Mouse (Mus musculus): Measurements from ENCODE around the gene Esrrg. TPM values are rescaled to one million over a fixed set of nuclear protein-coding genes. Genes with fewer than 3 reads are reported as not detected.

Gene Esrrg
- polyA plus RNA-seq, 1 experiment from 2014 or later: 51.4 TPM

- 82% methylated on average over 6 of the region's 6 CpGs for WGBS
These were observed 278.7 kb downstream of the Esrrg start for GRCm38 (mm10) chr1:187887270-187887669.

DNA sequence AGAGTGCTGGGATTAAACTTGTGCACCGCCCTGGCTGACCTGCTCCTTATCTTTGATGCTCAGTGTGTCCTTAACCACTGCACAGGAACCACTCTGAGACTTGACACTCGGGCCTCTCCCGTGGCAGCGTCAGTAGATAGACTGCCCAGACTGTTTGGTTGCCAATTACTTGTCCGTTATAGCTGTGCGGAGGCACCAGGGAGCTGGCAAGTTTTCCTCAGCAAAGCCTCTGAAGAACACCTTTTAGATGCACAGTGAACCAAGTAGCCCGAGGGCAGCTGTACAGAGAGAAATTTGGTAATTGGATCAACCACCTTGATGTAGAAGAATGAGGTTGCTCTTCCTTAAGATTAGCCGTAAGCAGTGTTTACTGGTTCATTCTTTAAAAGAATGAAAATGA lies 279.6 kb downstream of the Esrrg start:
- no peak overlapping the region for H3K27ac ChIP-seq (ENCODE audit: low read depth, low read length)
- H3K9ac ChIP-seq (replicated peaks; ENCODE audit: low read depth, low read length): no peak overlapping the region
- ATAC-seq (ENCODE audit: low read depth): no peak
- no peak overlapping the region for H3K4me3 ChIP-seq (ENCODE audit: low read depth, low read length)
- WGBS: 83% methylated on average over 8 of the region's 8 CpGs
- H3K36me3 ChIP-seq (ENCODE audit: control insufficient read depth, insufficient read depth, low read length): no peaks in the 10 kb centered on the region
- no peaks in the 10 kb centered on the region for H3K4me1 ChIP-seq (ENCODE audit: control insufficient read depth, insufficient read depth, low read length)
- H3K9me3 ChIP-seq (ENCODE audit: control insufficient read depth, low read length): no peaks in the 10 kb centered on the region
- H3K27me3 ChIP-seq (ENCODE audit: control insufficient read depth, insufficient read depth, low read length): no peaks in the 10 kb centered on the region
- H3K4me2 ChIP-seq (ENCODE audit: low read depth, low read length): no peak overlapping the region

More at GRCm38 (mm10) chr1:187887270-187887669, 278.7 kb downstream of the Esrrg start:
- H3K9ac ChIP-seq (replicated peaks; ENCODE audit: low read depth, low read length): no peak overlapping the region
- H3K4me1 ChIP-seq (ENCODE audit: control insufficient read depth, insufficient read depth, low read length): no peaks in the 10 kb centered on the region
- H3K9me3 ChIP-seq (ENCODE audit: control insufficient read depth, low read length): no peaks in the 10 kb centered on the region
- H3K4me2 ChIP-seq (ENCODE audit: low read depth, low read length): no peak overlapping the region
- no peaks in the 10 kb centered on the region for H3K36me3 ChIP-seq (ENCODE audit: control insufficient read depth, insufficient read depth, low read length)
- no peak overlapping the region for H3K4me3 ChIP-seq (ENCODE audit: low read depth, low read length)
- H3K27me3 ChIP-seq (ENCODE audit: control insufficient read depth, insufficient read depth, low read length): no peaks in the 10 kb centered on the region
- no peak overlapping the region for H3K27ac ChIP-seq (ENCODE audit: low read depth, low read length)
- no peak for ATAC-seq (ENCODE audit: low read depth)

- ATAC-seq (ENCODE audit: low read depth): no peak
- Histone ChIP-seq H3K9ac (replicated peaks; ENCODE audit: low read depth, low read length) (no peak overlapping the region), H3K27me3 (ENCODE audit: control insufficient read depth, insufficient read depth, low read length) (no peaks in the 10 kb centered on the region), H3K27ac (ENCODE audit: low read depth, low read length) (no peak overlapping the region), H3K9me3 (ENCODE audit: control insufficient read depth, low read length) (no peaks in the 10 kb centered on the region), H3K4me2 (ENCODE audit: low read depth, low read length) (no peak overlapping the region), H3K36me3 (ENCODE audit: control insufficient read depth, insufficient read depth, low read length) (no peaks in the 10 kb centered on the region), H3K4me3 (ENCODE audit: low read depth, low read length) (no peak overlapping the region), H3K4me1 (ENCODE audit: control insufficient read depth, insufficient read depth, low read length) (no peaks in the 10 kb centered on the region)
- WGBS: 88% methylated on average over 4 of the region's 4 CpGs
These were observed 280.5 kb downstream of the Esrrg start for GRCm38 (mm10) chr1:187889096-187889495.

GRCm38 (mm10) chr1:187891262-187891661 lies 282.7 kb downstream of the Esrrg start:
- Histone ChIP-seq H3K4me3 (ENCODE audit: low read depth, low read length) (no peak overlapping the region), H3K27me3 (ENCODE audit: control insufficient read depth, insufficient read depth, low read length) (no peaks in the 10 kb centered on the region), H3K4me2 (ENCODE audit: low read depth, low read length) (no peak overlapping the region), H3K9ac (replicated peaks; ENCODE audit: low read depth, low read length) (no peak overlapping the region), H3K36me3 (ENCODE audit: control insufficient read depth, insufficient read depth, low read length) (no peaks in the 10 kb centered on the region), H3K27ac (ENCODE audit: low read depth, low read length) (no peak overlapping the region), H3K4me1 (ENCODE audit: control insufficient read depth, insufficient read depth, low read length) (no peaks in the 10 kb centered on the region), H3K9me3 (ENCODE audit: control insufficient read depth, low read length) (no peaks in the 10 kb centered on the region)
- ATAC-seq (ENCODE audit: low read depth): no peak
- WGBS: 87% methylated on average over 9 of the region's 9 CpGs

DNA sequence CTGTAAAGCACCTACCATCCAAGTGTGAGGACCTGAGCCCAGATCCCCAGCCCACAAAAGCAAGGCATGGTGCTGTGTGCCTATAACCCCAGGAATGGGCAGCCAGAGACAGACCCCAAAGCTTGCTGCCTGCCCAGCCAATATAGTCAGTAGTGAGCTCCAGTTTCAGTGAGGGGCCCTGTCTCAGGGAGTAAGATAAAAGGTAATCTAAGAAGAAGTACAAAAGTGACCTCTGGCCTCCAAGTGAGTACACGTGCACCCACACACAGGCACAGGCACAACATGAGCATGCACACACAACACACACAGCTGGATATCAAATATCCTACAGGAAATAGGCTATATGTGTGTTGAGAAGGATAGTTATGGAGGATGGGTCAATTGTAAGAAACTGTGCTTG lies 286.9 kb downstream of the Esrrg start:
- Histone ChIP-seq H3K9ac (replicated peaks; ENCODE audit: low read depth, low read length) (no peak overlapping the region), H3K4me1 (ENCODE audit: control insufficient read depth, insufficient read depth, low read length) (no peaks in the 10 kb centered on the region), H3K4me2 (ENCODE audit: low read depth, low read length) (no peak overlapping the region), H3K4me3 (ENCODE audit: low read depth, low read length) (no peak overlapping the region), H3K27me3 (ENCODE audit: control insufficient read depth, insufficient read depth, low read length) (no peaks in the 10 kb centered on the region), H3K9me3 (ENCODE audit: control insufficient read depth, low read length) (no peaks in the 10 kb centered on the region), H3K36me3 (ENCODE audit: control insufficient read depth, insufficient read depth, low read length) (no peaks in the 10 kb centered on the region), H3K27ac (ENCODE audit: low read depth, low read length) (no peak overlapping the region)
- ATAC-seq (ENCODE audit: low read depth): no peak
- WGBS: 68% methylated on average over 1 of the region's 1 CpGs

GRCm38 (mm10) chr1:187896291-187896690 lies 287.7 kb downstream of the Esrrg start:
- Histone ChIP-seq H3K9me3 (ENCODE audit: control insufficient read depth, low read length) (no peaks in the 10 kb centered on the region), H3K27ac (ENCODE audit: low read depth, low read length) (no peak overlapping the region), H3K4me1 (ENCODE audit: control insufficient read depth, insufficient read depth, low read length) (no peaks in the 10 kb centered on the region), H3K9ac (replicated peaks; ENCODE audit: low read depth, low read length) (no peak overlapping the region), H3K4me3 (ENCODE audit: low read depth, low read length) (no peak overlapping the region), H3K27me3 (ENCODE audit: control insufficient read depth, insufficient read depth, low read length) (no peaks in the 10 kb centered on the region), H3K36me3 (ENCODE audit: control insufficient read depth, insufficient read depth, low read length) (no peaks in the 10 kb centered on the region), H3K4me2 (ENCODE audit: low read depth, low read length) (no peak overlapping the region)
- ATAC-seq (ENCODE audit: low read depth): no peak
- WGBS: 59% methylated on average over 3 of the region's 3 CpGs

DNA sequence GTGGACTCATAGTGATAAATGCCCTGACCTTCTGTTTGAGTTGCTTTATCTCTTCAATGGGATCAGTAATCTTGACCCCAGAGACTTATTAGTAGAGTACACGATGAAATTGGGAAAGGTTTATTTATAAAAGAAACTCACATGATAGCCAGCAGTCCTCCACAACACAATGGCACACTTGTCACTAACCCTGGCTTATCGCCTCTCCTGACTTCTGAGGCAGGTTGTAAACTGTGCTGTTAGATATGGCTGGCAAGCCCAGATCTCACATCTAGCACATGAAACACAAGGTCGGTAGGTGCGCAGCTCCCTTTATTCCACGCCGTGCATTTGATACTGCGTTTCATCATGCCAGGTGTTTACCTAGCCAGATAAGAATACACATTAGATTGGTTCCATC lies 288.3 kb downstream of the Esrrg start:
- Histone ChIP-seq H3K4me3 (ENCODE audit: low read depth, low read length) (no peak overlapping the region), H3K4me2 (ENCODE audit: low read depth, low read length) (no peak overlapping the region), H3K27me3 (ENCODE audit: control insufficient read depth, insufficient read depth, low read length) (no peaks in the 10 kb centered on the region), H3K9ac (replicated peaks; ENCODE audit: low read depth, low read length) (no peak overlapping the region), H3K36me3 (ENCODE audit: control insufficient read depth, insufficient read depth, low read length) (no peaks in the 10 kb centered on the region), H3K9me3 (ENCODE audit: control insufficient read depth, low read length) (no peaks in the 10 kb centered on the region), H3K27ac (ENCODE audit: low read depth, low read length) (no peak overlapping the region), H3K4me1 (ENCODE audit: control insufficient read depth, insufficient read depth, low read length) (no peaks in the 10 kb centered on the region)
- ATAC-seq (ENCODE audit: low read depth): no peak
- 93% methylated on average over 7 of the region's 7 CpGs for WGBS

- no peaks in the 10 kb centered on the region for H3K27me3 ChIP-seq (ENCODE audit: control insufficient read depth, insufficient read depth, low read length)
- no peak for ATAC-seq (ENCODE audit: low read depth)
- H3K4me2 ChIP-seq (ENCODE audit: low read depth, low read length): no peak overlapping the region
These were observed 290.9 kb downstream of the Esrrg start for GRCm38 (mm10) chr1:187899541-187899940.

GRCm38 (mm10) chr1:187900756-187901155 lies 292.2 kb downstream of the Esrrg start:
- Histone ChIP-seq H3K4me1 (ENCODE audit: control insufficient read depth, insufficient read depth, low read length) (no peaks in the 10 kb centered on the region), H3K27ac (ENCODE audit: low read depth, low read length) (no peak overlapping the region), H3K9me3 (ENCODE audit: control insufficient read depth, low read length) (no peaks in the 10 kb centered on the region), H3K4me2 (ENCODE audit: low read depth, low read length) (no peak overlapping the region), H3K4me3 (ENCODE audit: low read depth, low read length) (no peak overlapping the region), H3K9ac (replicated peaks; ENCODE audit: low read depth, low read length) (no peak overlapping the region), H3K36me3 (ENCODE audit: control insufficient read depth, insufficient read depth, low read length) (no peaks in the 10 kb centered on the region), H3K27me3 (ENCODE audit: control insufficient read depth, insufficient read depth, low read length) (no peaks in the 10 kb centered on the region)
- 77% methylated on average over 6 of the region's 6 CpGs for WGBS
- no peak for ATAC-seq (ENCODE audit: low read depth)

More at GRCm38 (mm10) chr1:187899541-187899940, 290.9 kb downstream of the Esrrg start:
- Histone ChIP-seq H3K4me1 (ENCODE audit: control insufficient read depth, insufficient read depth, low read length) (no peaks in the 10 kb centered on the region), H3K9ac (replicated peaks; ENCODE audit: low read depth, low read length) (no peak overlapping the region), H3K27ac (ENCODE audit: low read depth, low read length) (no peak overlapping the region), H3K4me3 (ENCODE audit: low read depth, low read length) (no peak overlapping the region), H3K36me3 (ENCODE audit: control insufficient read depth, insufficient read depth, low read length) (no peaks in the 10 kb centered on the region), H3K9me3 (ENCODE audit: control insufficient read depth, low read length) (no peaks in the 10 kb centered on the region)
- 84% methylated on average over 4 of the region's 4 CpGs for WGBS

GRCm38 (mm10) chr1:187902176-187902575 lies 293.6 kb downstream of the Esrrg start:
- WGBS: 35% methylated on average over 3 of the region's 3 CpGs
- H3K36me3 ChIP-seq (ENCODE audit: control insufficient read depth, insufficient read depth, low read length): no peaks in the 10 kb centered on the region
- ATAC-seq (ENCODE audit: low read depth): no peak

More at GRCm38 (mm10) chr1:187902176-187902575, 293.6 kb downstream of the Esrrg start:
- Histone ChIP-seq H3K9ac (replicated peaks; ENCODE audit: low read depth, low read length) (no peak overlapping the region), H3K4me2 (ENCODE audit: low read depth, low read length) (no peak overlapping the region), H3K4me3 (ENCODE audit: low read depth, low read length) (no peak overlapping the region), H3K4me1 (ENCODE audit: control insufficient read depth, insufficient read depth, low read length) (no peaks in the 10 kb centered on the region), H3K27me3 (ENCODE audit: control insufficient read depth, insufficient read depth, low read length) (no peaks in the 10 kb centered on the region), H3K9me3 (ENCODE audit: control insufficient read depth, low read length) (no peaks in the 10 kb centered on the region), H3K27ac (ENCODE audit: low read depth, low read length) (no peak overlapping the region)
